Mouse (Mus musculus) heart, adult 2 months (tissue): ENCODE measurements around the gene Ncmap.

ENCODE experiments used
- CTCF ChIP-seq: fragments of 200-600 bp; IDR thresholded peaks from 2 replicates; pipeline ENCODE4 v1.8.1; 2022; ENCODE audit warnings: antibody characterized with exemption, mild to moderate bottlenecking, moderate library complexity
- EP300 ChIP-seq: fragments of 200-500 bp; IDR thresholded peaks from 2 replicates; pipeline ENCODE4 v1.6.1; 2011; ENCODE audit warnings: low read depth, low read length, control low read depth; ENCODE audit not compliant: insufficient read depth
- POLR2A ChIP-seq: fragments of 200-500 bp; IDR thresholded peaks from 2 replicates; pipeline ENCODE4 v1.6.1; 2011; ENCODE audit warnings: mild to moderate bottlenecking, low read depth, low read length, control low read depth; ENCODE audit not compliant: insufficient read depth

DNA sequence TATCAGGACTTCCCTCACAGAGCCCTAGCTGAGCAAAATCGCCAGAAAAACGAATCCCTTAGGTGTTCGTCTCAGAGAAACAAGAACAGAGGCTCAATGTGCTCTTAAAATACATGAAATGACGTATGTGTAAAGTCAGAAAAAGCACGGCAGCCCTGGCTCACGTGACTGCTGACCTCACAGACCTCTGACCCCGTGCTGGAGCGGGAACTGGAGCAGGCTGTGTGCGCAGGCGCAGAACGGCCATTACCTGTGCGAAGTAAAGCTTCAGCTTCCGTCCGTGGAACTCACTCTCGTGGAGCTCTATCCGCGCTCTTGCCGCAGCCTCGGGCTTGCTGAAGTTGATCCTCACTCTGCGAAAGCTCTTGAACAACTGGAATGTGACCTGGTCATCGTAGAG is 22.0 kb upstream of the Ncmap start:
- no peak for TF ChIP-seq CTCF
- no peak for TF ChIP-seq EP300
- no peak for TF ChIP-seq POLR2A
